Mouse (Mus musculus): ENCODE measurements around the gene Bpifc.

Gene Bpifc

DNA sequence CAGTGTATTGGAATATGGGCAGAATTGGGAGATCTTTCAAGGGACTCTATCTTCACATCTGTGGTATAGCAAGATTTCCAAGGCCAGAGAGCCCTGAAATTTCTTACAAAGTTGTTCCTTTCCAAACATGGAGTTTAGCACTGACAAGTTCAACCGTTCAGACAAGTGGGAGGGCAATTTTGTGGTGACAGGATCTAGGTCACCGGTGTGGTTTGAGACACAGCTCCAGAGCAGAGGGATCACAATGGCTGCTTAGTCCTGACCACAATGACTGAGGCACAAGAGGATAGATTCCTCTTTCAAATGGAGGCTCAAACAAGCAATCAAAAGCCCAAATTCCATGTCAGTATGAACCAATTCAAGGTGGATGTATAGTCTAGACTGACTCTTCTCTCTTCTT lies 523 bp downstream of the Bpifc start:
- no peak for DNase-seq (ENCODE audit: low spot score)

- no peak for DNase-seq (ENCODE audit: low spot score)
Observed at GRCm38 (mm10) chr10:86010636-86011035, 1.1 kb downstream of the Bpifc start.

DNA sequence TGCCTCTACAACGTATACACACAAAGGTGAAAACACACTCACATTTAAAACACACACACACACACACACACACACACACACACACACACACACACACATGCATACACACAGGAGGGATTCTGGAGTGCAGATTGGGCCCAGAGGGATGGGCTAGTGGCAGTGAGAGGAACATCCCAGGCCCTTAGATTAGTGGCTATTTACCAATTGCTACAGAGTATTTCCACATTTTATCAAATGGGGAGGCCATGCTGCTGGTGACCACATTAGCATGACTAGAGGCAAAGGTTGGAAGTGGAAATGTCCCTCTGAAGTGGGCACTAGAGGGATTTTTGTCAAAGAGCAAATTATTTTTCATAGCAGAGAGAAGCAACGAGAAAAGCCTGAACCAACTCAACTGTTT lies 2.0 kb downstream of the Bpifc start:
- DNase-seq (ENCODE audit: low spot score) = no peak

DNA sequence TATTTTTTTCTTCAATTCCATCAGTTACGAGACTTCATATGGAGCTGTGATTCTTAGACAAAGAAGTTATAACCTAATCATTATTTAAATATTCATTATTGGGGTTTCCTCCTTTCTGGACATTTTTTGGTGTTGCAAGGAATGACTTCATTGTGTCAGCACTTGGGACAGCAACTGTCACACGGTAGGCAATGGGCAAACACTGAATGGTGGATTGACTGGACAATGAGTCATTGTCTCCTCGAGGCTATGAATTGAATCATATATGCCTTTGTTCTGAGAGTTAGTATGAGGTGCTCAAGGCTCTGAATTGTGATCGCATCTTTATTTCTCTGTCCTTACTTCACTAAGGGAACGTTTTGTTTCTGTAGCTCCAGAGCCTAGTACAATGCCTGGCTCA lies 5.2 kb downstream of the Bpifc start:
- no peak for DNase-seq (ENCODE audit: low spot score)

GRCm38 (mm10) chr10:86000447-86000846 lies 11.2 kb downstream of the Bpifc start:
- no peak for DNase-seq (ENCODE audit: low spot score)

GRCm38 (mm10) chr10:85994543-85995104 lies 17.1 kb downstream of the Bpifc start:
- DNase-seq (ENCODE audit: low spot score) = no peak

DNA sequence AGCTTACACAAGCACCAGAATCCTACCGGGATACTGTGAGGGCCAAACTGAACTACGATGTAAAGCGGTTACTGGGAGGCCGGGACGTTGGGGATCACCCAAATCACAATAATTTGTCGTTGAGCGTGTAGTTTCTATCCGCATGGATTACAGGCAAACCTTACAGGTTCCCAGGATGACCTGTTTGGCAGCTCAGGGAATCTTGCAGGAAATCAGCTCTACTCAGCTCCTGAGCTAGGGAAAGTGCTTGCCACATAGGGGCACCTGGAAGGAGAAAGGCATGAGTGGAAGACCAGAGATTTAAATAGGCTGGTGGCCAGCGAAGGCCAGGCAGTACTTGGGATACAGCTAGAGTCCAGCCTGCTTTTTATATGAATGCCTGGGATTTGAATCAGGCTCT lies 17.9 kb downstream of the Bpifc start:
- DNase-seq (ENCODE audit: low spot score) = no peak

GRCm38 (mm10) chr10:85992412-85992811 lies 19.3 kb downstream of the Bpifc start:
- no peak for DNase-seq (ENCODE audit: low spot score)

DNA sequence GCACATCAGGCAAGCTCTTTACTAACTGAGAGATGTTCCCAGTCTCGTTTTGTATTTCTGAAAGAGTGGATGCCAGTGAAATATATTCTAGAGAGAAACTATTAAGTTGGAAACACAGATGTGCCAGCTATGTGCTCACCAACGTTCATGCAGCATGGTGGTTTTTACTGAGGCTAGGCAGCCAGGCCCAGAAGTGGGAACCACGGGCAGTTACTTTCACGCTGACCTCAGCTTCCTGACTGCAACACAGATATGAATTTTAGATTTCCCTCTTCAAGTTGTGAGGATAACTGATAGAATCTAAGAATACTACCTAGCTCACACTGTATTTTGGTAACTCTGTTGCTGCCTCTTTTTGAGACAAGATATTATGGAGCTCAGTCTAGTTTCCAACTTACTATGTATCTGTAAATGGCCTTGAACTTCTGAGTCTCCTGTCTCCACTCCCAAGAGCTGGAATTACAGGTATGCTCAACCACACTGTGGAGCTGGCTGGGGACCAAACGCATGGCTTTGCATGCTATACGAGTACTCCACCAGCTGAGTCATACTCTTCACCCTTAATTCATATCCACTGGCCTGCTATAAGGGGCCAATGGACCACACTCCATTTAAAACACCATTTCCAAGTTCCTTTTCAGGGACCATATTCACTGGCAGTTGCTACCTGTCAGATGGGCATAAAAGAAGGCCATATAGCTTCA lies 22.1 kb downstream of the Bpifc start:
- DNase-seq (ENCODE audit: low spot score) = no peak

DNA sequence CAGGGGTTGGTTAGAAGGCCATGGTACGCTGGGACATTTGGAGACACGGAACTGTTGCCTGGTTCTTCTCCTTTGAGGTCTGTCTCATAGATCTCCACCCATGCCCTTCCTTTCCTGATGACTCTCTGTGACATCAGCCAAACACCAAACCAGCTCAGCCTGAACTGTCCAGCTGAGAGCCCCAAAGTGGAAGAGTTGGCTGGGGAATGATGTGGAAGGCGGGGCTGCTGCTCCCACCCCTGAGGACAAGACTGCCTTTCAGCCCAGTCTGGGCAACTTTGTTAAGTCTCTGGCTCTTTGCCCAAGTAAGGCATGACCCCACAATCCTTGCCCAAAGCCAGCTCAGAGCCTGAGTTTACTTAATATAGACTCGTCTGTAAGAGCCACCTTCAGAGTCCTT lies 38.8 kb downstream of the Bpifc start:
- no peak for DNase-seq (ENCODE audit: low spot score)

DNA sequence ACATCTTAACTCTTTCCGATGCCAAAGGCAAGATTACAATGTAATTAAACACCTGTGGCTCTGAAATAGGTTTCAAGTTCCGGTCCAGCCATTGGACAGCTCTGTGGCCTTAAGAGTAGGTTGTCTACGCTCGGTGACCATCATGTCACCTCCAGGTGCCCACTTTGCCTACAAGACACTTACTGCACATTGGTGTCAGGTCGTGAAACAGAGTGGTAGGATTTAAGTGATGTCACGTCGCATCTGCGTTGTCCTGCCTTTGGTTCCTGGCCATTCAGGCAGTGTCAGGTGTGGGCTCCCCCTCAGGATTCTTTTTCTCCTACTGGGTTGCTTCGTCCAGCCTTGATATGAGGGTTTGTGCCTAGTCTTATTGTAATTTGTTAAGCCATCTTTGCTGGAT lies 39.9 kb downstream of the Bpifc start:
- no peak for DNase-seq (ENCODE audit: low spot score)

DNA sequence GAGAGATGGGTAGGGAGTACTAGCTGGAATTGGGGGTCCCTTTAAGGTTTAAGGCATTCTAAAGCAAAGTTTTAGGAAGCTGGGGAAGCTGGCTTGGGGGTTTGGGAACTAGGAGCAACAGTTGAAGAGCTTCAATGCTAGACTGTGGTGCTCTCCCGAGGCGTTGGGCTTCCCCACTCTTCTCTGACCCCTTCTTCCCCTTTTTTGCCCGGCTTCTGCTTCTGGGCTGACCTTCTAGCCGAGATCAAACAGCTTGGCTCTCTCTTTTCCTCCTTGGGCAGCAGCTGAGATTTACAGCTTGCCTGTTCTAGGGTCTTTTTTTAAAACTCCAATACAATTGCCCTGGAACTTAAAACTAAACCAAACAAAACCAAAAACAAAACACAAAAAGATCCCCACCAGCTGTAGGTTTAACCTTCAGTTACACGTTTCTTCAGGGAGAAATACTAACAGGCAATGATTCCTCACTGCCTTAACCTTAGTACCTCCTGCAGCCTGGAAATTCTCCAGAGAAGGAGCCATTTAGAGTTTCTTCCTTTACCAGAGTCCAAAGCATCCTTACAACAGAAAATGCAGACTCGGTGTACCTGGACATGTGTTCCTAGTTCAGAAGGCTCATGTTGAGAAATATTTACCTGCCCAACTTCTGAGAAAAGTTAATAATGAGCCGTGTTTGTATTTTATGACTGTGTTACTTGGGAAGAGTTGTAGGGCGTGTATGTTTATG lies 41.6 kb downstream of the Bpifc start:
- DNase-seq (ENCODE audit: low spot score) = no peak

DNA sequence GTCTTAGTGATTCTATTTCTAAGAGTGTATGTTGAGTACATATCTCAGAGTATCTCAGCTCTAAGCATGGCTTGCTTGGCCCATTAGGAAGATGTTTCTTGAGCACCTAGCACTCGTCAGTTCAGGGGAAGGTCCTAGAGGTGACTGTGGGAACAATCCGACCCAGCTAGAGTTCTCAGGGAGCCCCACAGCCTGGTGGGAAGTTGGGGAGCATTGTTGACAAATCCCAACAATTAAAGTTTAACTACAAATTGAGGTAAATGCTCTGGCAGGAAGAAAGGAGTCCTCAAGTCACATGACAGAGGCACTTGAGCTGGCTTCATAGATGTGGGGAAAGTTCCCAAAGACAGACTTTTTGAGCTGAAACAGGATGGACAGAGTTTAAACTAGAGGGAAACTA lies 43.0 kb downstream of the Bpifc start:
- DNase-seq (ENCODE audit: low spot score) = no peak

GRCm38 (mm10) chr10:85968157-85968634 lies 43.5 kb downstream of the Bpifc start:
- peak; percentile 48 for DNase-seq (ENCODE audit: low spot score)

- DNase-seq (ENCODE audit: low spot score) = no peak
Observed at GRCm38 (mm10) chr10:85967411-85968156, 44.1 kb downstream of the Bpifc start.

DNA sequence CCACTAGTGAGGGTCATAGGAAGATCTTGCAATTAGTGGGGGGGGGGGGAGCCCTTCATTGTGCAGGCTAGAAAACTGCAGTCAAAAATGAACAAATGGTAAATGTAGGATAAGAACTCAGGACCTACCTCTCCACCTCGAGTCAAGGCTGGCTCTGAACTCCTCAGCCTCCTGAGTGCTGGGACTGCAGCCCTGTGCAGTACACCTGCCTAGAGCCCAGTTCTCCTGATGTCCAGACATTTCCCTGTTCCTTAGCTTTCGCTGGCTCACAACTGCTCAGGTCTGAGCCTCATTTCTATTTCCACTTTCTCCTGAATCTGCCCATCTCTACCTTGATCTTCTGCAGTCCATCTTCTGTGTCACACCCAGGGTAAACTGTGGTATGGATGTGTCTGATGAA lies 45.2 kb downstream of the Bpifc start:
- no peak for DNase-seq (ENCODE audit: low spot score)

- DNase-seq (ENCODE audit: low spot score) = no peak
Observed at GRCm38 (mm10) chr10:85964316-85964715, 47.4 kb downstream of the Bpifc start.

- no peak for DNase-seq (ENCODE audit: low spot score)
Observed at GRCm38 (mm10) chr10:85962897-85963296, 48.8 kb downstream of the Bpifc start.

- peak; percentile 95 for DNase-seq (ENCODE audit: low spot score)
Observed at GRCm38 (mm10) chr10:85957464-85957950, 54.2 kb downstream of the Bpifc start, which contains the start of gene Rtcb. TSS of gene Rtcb (minus strand) at chr10:85957823.

GRCm38 (mm10) chr10:85956871-85957419 lies 54.8 kb downstream of the Bpifc start:
- DNase-seq (ENCODE audit: low spot score) = no peak

DNA sequence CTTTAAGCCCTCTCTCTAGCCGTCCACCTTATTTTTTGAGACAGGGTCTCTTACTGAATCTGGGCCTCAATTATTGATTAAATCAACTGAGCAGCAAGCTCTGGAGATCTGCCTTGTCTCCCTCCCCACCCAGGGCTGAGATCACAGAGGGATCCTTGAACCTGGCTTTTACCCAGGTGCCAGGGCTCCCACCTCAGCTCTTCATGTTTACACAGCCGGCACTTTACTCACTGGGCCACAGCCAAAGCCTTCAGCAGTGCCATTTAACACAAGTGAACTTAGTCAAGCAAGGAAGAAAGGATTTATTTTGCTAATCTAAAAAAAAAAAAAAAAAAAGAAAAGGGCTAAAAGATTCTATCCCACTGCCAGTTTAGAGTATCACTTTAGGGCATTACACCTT lies 57.3 kb downstream of the Bpifc start:
- DNase-seq (ENCODE audit: low spot score) = no peak

GRCm38 (mm10) chr10:85953401-85953800 lies 58.3 kb downstream of the Bpifc start:
- DNase-seq (ENCODE audit: low spot score) = no peak

Data from T-cell, adult 2 months (primary cell).